Mouse (Mus musculus) MEL (cell line): ENCODE data around the gene Abat. TPM values are rescaled to one million over a fixed set of nuclear protein-coding genes. Genes with fewer than 3 reads are reported as not detected.

ENCODE experiments used
- DNase-seq: peaks from one replicate; pipeline ENCODE4 v3.0.0; 2011; ENCODE audit warnings: low read depth, low spot score
- H3K27ac ChIP-seq: 2 replicates; pipeline ENCODE4 v1.5.1; 2012; ENCODE audit warnings: low read depth, mild to moderate bottlenecking, control low read depth, low read length, moderate library complexity; ENCODE audit not compliant: control insufficient read depth
- H3K27me3 ChIP-seq, 2 experiments: fragments of 150-350 bp in 1 of 2; sonication (generic) in 1 of 2; 2 replicates each; pipeline ENCODE4 v1.6.1; 2012; ENCODE audit warnings: low read length in 2 of 2, mild to moderate bottlenecking in 2 of 2, improper control_type of control experiment in 1 of 2, moderate library complexity in 1 of 2; ENCODE audit not compliant: insufficient read depth in 2 of 2, control insufficient read depth in 1 of 2
- H3K36me3 ChIP-seq, 2 experiments: 2 replicates each; pipeline ENCODE4 v1.6.1; 2012 to 2014; ENCODE audit warnings: low read length in 2 of 2, improper control_type of control experiment in 1 of 2, inconsistent platforms in 1 of 2, mild to moderate bottlenecking in 1 of 2; ENCODE audit not compliant: insufficient read depth in 2 of 2, control insufficient read depth in 1 of 2
- H3K4me1 ChIP-seq, 2 experiments: fragments of 150-350 bp in 1 of 2; sonication (generic) in 1 of 2; 2 replicates each; pipeline ENCODE4 v1.6.1; 2012; ENCODE audit warnings: low read length in 2 of 2, improper control_type of control experiment in 1 of 2, mild to moderate bottlenecking in 1 of 2; ENCODE audit not compliant: insufficient read depth in 2 of 2, control insufficient read depth in 1 of 2
- H3K4me3 ChIP-seq, 2 experiments: fragments of 150-350 bp in 1 of 2; sonication (generic) in 1 of 2; 2 replicates each; pipeline ENCODE4 v1.5.1; 2012; ENCODE audit warnings: low read depth in 2 of 2, low read length in 2 of 2, mild to moderate bottlenecking in 2 of 2, moderate library complexity in 2 of 2, control low read depth in 1 of 2, improper control_type of control experiment in 1 of 2; ENCODE audit not compliant: control insufficient read depth in 1 of 2, insufficient read depth in 1 of 2
- H3K79me2 ChIP-seq: 2 replicates; pipeline ENCODE4 v1.6.1; 2012; ENCODE audit warnings: mild to moderate bottlenecking, low read length, moderate library complexity; ENCODE audit not compliant: control insufficient read depth, poor library complexity, insufficient read depth
- H3K9ac ChIP-seq: 2 replicates; pipeline ENCODE4 v1.6.1; 2012; ENCODE audit warnings: low read depth, mild to moderate bottlenecking, control low read depth, low read length, moderate library complexity; ENCODE audit not compliant: control insufficient read depth, poor library complexity, severe bottlenecking
- H3K9me3 ChIP-seq: fragments of 150-350 bp; sonication (generic); replicated peaks from 2 replicates; pipeline ENCODE4 v1.6.1; 2012; ENCODE audit warnings: mild to moderate bottlenecking, low read length, improper control_type of control experiment, moderate library complexity; ENCODE audit not compliant: insufficient read depth
- CHD1 ChIP-seq: IDR thresholded peaks from 2 replicates; pipeline ENCODE4 v1.6.1; 2012; ENCODE audit warnings: low read depth, mild to moderate bottlenecking, inconsistent platforms, low read length, improper control_type of control experiment
- E2F4 ChIP-seq: IDR thresholded peaks from 2 replicates; pipeline ENCODE4 v1.6.1; 2011; ENCODE audit warnings: low read depth, low read length, improper control_type of control experiment, borderline replicate concordance
- EP300 ChIP-seq, 2 experiments: IDR thresholded peaks; 2 replicates each; pipeline ENCODE4 v1.6.1; 2011; ENCODE audit warnings: improper control_type of control experiment in 2 of 2, low read length in 2 of 2, low read depth in 1 of 2, mild to moderate bottlenecking in 1 of 2
- GABPA ChIP-seq: IDR thresholded peaks from 2 replicates; pipeline ENCODE4 v1.6.1; 2012; ENCODE audit warnings: low read depth, mild to moderate bottlenecking, inconsistent platforms, low read length, improper control_type of control experiment, moderate library complexity
- HCFC1 ChIP-seq: IDR thresholded peaks from 2 replicates; pipeline ENCODE4 v1.6.1; 2012; ENCODE audit warnings: low read depth, mild to moderate bottlenecking, inconsistent platforms, low read length, improper control_type of control experiment, moderate library complexity
- JUND ChIP-seq: IDR thresholded peaks from 2 replicates; pipeline ENCODE4 v1.6.1; 2011; ENCODE audit warnings: low read depth, mild to moderate bottlenecking, improper control_type of control experiment, low read length
- MAFK ChIP-seq: IDR thresholded peaks from 2 replicates; pipeline ENCODE4 v1.6.1; 2011; ENCODE audit warnings: low read depth, mild to moderate bottlenecking, low read length, improper control_type of control experiment, borderline replicate concordance
- MAX ChIP-seq: IDR thresholded peaks from 2 replicates; pipeline ENCODE4 v1.6.1; 2011; ENCODE audit warnings: low read length, improper control_type of control experiment
- MAZ ChIP-seq: IDR thresholded peaks from 2 replicates; pipeline ENCODE4 v1.6.1; 2012; ENCODE audit warnings: low read depth, mild to moderate bottlenecking, inconsistent platforms, low read length, improper control_type of control experiment
- MEF2A ChIP-seq: IDR thresholded peaks from 2 replicates; pipeline ENCODE4 v1.6.1; 2014; ENCODE audit warnings: low read depth, mild to moderate bottlenecking, inconsistent platforms, low read length, improper control_type of control experiment; ENCODE audit not compliant: poor library complexity, insufficient replicate concordance, severe bottlenecking; ENCODE audit errors: extremely low read depth
- MXI1 ChIP-seq: IDR thresholded peaks from 2 replicates; pipeline ENCODE4 v1.6.1; 2011; ENCODE audit warnings: mild to moderate bottlenecking, low read depth, low read length, improper control_type of control experiment
- MYB ChIP-seq: IDR thresholded peaks from 2 replicates; pipeline ENCODE4 v1.6.1; 2011; ENCODE audit warnings: mild to moderate bottlenecking, low read depth, low read length, improper control_type of control experiment
- MYC ChIP-seq: IDR thresholded peaks from 2 replicates; pipeline ENCODE4 v1.6.1; 2011; ENCODE audit warnings: low read depth, mild to moderate bottlenecking, low read length, improper control_type of control experiment, moderate library complexity
- NELFE ChIP-seq: IDR thresholded peaks from 2 replicates; pipeline ENCODE4 v1.6.1; 2011; ENCODE audit warnings: low read depth, low read length, improper control_type of control experiment
- NRF1 ChIP-seq: IDR thresholded peaks from 2 replicates; pipeline ENCODE4 v1.6.1; 2014; ENCODE audit warnings: low read depth, mild to moderate bottlenecking, inconsistent platforms, low read length, improper control_type of control experiment, moderate library complexity; ENCODE audit not compliant: poor library complexity, insufficient read depth, severe bottlenecking
- POLR2A ChIP-seq, 2 experiments: IDR thresholded peaks; 2 replicates each; pipeline ENCODE4 v1.6.1; 2011 to 2012; ENCODE audit warnings: low read length in 2 of 2, mild to moderate bottlenecking in 2 of 2, control low read depth in 1 of 2, improper control_type of control experiment in 1 of 2, low read depth in 1 of 2, moderate library complexity in 1 of 2; ENCODE audit not compliant: control insufficient read depth in 1 of 2, insufficient read depth in 1 of 2, poor library complexity in 1 of 2
- POLR2AphosphoS2 ChIP-seq: IDR thresholded peaks from 2 replicates; pipeline ENCODE4 v1.6.1; 2011; ENCODE audit warnings: low read length, improper control_type of control experiment
- POLR2AphosphoS5 ChIP-seq: IDR thresholded peaks from 2 replicates; pipeline ENCODE4 v1.6.1; 2012; ENCODE audit warnings: low read depth, borderline replicate concordance, mild to moderate bottlenecking, inconsistent platforms, low read length, moderate library complexity, mixed read lengths
- RAD21 ChIP-seq: IDR thresholded peaks from 2 replicates; pipeline ENCODE4 v1.6.1; 2011; ENCODE audit warnings: mild to moderate bottlenecking, low read depth, low read length, improper control_type of control experiment
- RCOR1 ChIP-seq: IDR thresholded peaks from 2 replicates; pipeline ENCODE4 v1.6.1; 2012; ENCODE audit warnings: low read depth, mild to moderate bottlenecking, inconsistent platforms, low read length, improper control_type of control experiment
- SMC3 ChIP-seq: IDR thresholded peaks from 2 replicates; pipeline ENCODE4 v1.6.1; 2011; ENCODE audit warnings: low read depth, low read length, improper control_type of control experiment
- TCF12 ChIP-seq: IDR thresholded peaks from 2 replicates; pipeline ENCODE4 v1.6.1; 2014; ENCODE audit warnings: low read depth, mild to moderate bottlenecking, inconsistent platforms, low read length, improper control_type of control experiment, moderate library complexity
- UBTF ChIP-seq: IDR thresholded peaks from 2 replicates; pipeline ENCODE4 v1.6.1; 2012; ENCODE audit warnings: low read depth, mild to moderate bottlenecking, inconsistent platforms, low read length, improper control_type of control experiment, moderate library complexity, borderline replicate concordance; ENCODE audit not compliant: insufficient read depth
- USF2 ChIP-seq, 2 experiments: IDR thresholded peaks; 2 replicates each; pipeline ENCODE4 v1.6.1; 2011 to 2012; ENCODE audit warnings: improper control_type of control experiment in 2 of 2, low read length in 2 of 2, borderline replicate concordance in 1 of 2, inconsistent platforms in 1 of 2, low read depth in 1 of 2, mild to moderate bottlenecking in 1 of 2; ENCODE audit not compliant: insufficient read depth in 1 of 2
- polyA plus RNA-seq, 2 experiments: library from polyadenylated mRNA; stranded (reverse) in 1 of 2; unstranded in 1 of 2; fragments of >175 nt in 1 of 2; fragments of >200 nt in 1 of 2; gene quantifications; 2 replicates each; pipeline versions ENCODE4 v1.2.1 to v1.2.4; 2012; ENCODE audit warnings: low replicate concordance in 2 of 2, low read depth in 1 of 2; ENCODE audit not compliant: insufficient read length in 2 of 2, insufficient read depth in 1 of 2, missing spikeins in 1 of 2
- total RNA-seq: library from RNA; depleted of rRNA; stranded (reverse); fragments of 300-350 nt; gene quantifications from 2 replicates; pipeline ENCODE4 v1.2.3, GENCODE M21; 2012

Abat gene
- total and polyA plus RNA-seq, 3 experiments: 0.27 to 0.77 TPM; not detected in 1

- no peak overlapping the region for H3K27ac ChIP-seq
Measured at GRCm38 (mm10) chr16:8566115-8566711, 53.0 kb downstream of the Abat start.

GRCm38 (mm10) chr16:8568881-8569280 is 55.7 kb downstream of the Abat start:
- H3K4me1 ChIP-seq: no peaks in the 10 kb centered on the region
- H3K79me2 ChIP-seq: no peaks in the 10 kb centered on the region
- H3K36me3 ChIP-seq: no peaks in the 10 kb centered on the region
- H3K4me3 ChIP-seq: no peak overlapping the region
- no peak overlapping the region for H3K27ac ChIP-seq
- peaks cover 0 to 6% of the 10 kb centered on the region in 2 experiments; a peak in 2 of 4 replicates for H3K27me3 ChIP-seq
- DNase-seq: no peak
- H3K9me3 ChIP-seq: no peaks in the 10 kb centered on the region
- H3K9ac ChIP-seq: no peak overlapping the region
- no peak for TF ChIP-seq POLR2AphosphoS2
- no peak for TF ChIP-seq JUND
- TF ChIP-seq RCOR1: no peak
- no peak for TF ChIP-seq MAFK
- no peak for TF ChIP-seq MYC
- no peak for TF ChIP-seq TCF12
- no peak for TF ChIP-seq CHD1
- no peak for TF ChIP-seq SMC3
- TF ChIP-seq NRF1: no peak
- no peak for TF ChIP-seq HCFC1
- no peak for TF ChIP-seq USF2 (IDR thresholded peaks at IDR 0.05; ENCODE audit: borderline replicate concordance in 1 of 2, insufficient read depth in 1 of 2, low read depth in 1 of 2, low read length in 2 of 2)
- no peak for TF ChIP-seq MAX

More at GRCm38 (mm10) chr16:8566115-8566711, 53.0 kb downstream of the Abat start:
- Histone ChIP-seq H3K9me3 (no peaks in the 10 kb centered on the region), H3K27me3 (peaks cover 0 to 2% of the 10 kb centered on the region in 2 experiments; a peak in 2 of 4 replicates), H3K4me1 (no peaks in the 10 kb centered on the region), H3K79me2 (no peaks in the 10 kb centered on the region), H3K36me3 (no peaks in the 10 kb centered on the region), H3K4me3 (no peak overlapping the region), H3K9ac (no peak overlapping the region)
- no peak for DNase-seq
- TF ChIP-seq GABPA: no peak
- TF ChIP-seq POLR2A (IDR thresholded peaks at IDR 0.05; ENCODE audit: control insufficient read depth in 1 of 2, insufficient read depth in 1 of 2, low read depth in 1 of 2, low read length in 2 of 2, poor library complexity in 1 of 2): no peak
- no peak for TF ChIP-seq POLR2AphosphoS2
- TF ChIP-seq MXI1: no peak
- no peak for TF ChIP-seq MAX
- TF ChIP-seq NELFE: no peak
- TF ChIP-seq RCOR1: no peak
- no peak for TF ChIP-seq MYB
- TF ChIP-seq RAD21: no peak
- TF ChIP-seq E2F4: no peak
- TF ChIP-seq HCFC1: no peak
- no peak for TF ChIP-seq MEF2A
- TF ChIP-seq JUND: no peak
- no peak for TF ChIP-seq TCF12
- no peak for TF ChIP-seq EP300 (IDR thresholded peaks at IDR 0.05; ENCODE audit: low read depth in 1 of 2, low read length in 2 of 2)
- TF ChIP-seq SMC3: no peak
- TF ChIP-seq UBTF: no peak
- no peak for TF ChIP-seq POLR2AphosphoS5
- no peak for TF ChIP-seq NRF1
- TF ChIP-seq MAZ: no peak
